Mouse (Mus musculus) embryonic facial prominence, embryonic 11.5 days (tissue): ENCODE measurements at regions not wholly inside any gene's neighbourhood (a gene's known extent, or its start where the extent isn't known, plus 50 kb on each side); places are given as distances from the start of the nearest gene placed in this dataset. TPM values are rescaled to one million over a fixed set of nuclear protein-coding genes. Genes with fewer than 3 reads are reported as not detected.
A peak's percentile ranks its signal among the peaks of the same experiment; 100 is the strongest.

Experiments
- ATAC-seq: fragments of 200-750 bp; cut with Nextera tagmentation; replicated peaks from 2 replicates; pipeline ENCODE4 v1.8.0; 2017; ENCODE audit warnings: low read depth; ENCODE audit not compliant: insufficient number of reproducible peaks, low FRiP score, low TSS enrichment
- DNase-seq: peaks from one replicate; pipeline ENCODE4 v3.0.0-alpha.2; 2015; ENCODE audit warnings: low spot score
- H3K27ac ChIP-seq: fragments of 300-500 bp; sonication (generic); replicated peaks from 2 replicates; pipeline ENCODE4 v1.5.1; 2014; ENCODE audit warnings: mild to moderate bottlenecking, low read depth, low read length, control low read depth
- H3K27me3 ChIP-seq: fragments of 300-500 bp; sonication (generic); 2 replicates; pipeline ENCODE4 v1.6.1; 2014; ENCODE audit warnings: mild to moderate bottlenecking, low read length, moderate library complexity, mixed read lengths; ENCODE audit not compliant: control insufficient read depth, insufficient read depth
- H3K36me3 ChIP-seq: fragments of 300-500 bp; sonication (generic); replicated peaks from 2 replicates; pipeline ENCODE4 v1.6.1; 2014; ENCODE audit warnings: low read depth, mild to moderate bottlenecking, low read length, moderate library complexity, mixed read lengths; ENCODE audit not compliant: control insufficient read depth, insufficient read depth
- H3K4me1 ChIP-seq: fragments of 300-500 bp; sonication (generic); 2 replicates; pipeline ENCODE4 v1.6.1; 2014; ENCODE audit warnings: low read length, mixed read lengths; ENCODE audit not compliant: control insufficient read depth, insufficient read depth
- H3K4me2 ChIP-seq: fragments of 300-500 bp; sonication (generic); 2 replicates; pipeline ENCODE4 v1.6.1; 2014; ENCODE audit warnings: low read depth, mild to moderate bottlenecking, control low read depth, low read length, moderate library complexity
- H3K4me3 ChIP-seq: fragments of 300-500 bp; sonication (generic); 2 replicates; pipeline ENCODE4 v1.5.1; 2014; ENCODE audit warnings: low read depth, low read length, control low read depth
- H3K9ac ChIP-seq: fragments of 300-500 bp; sonication (generic); replicated peaks from 2 replicates; pipeline ENCODE4 v1.6.1; 2014; ENCODE audit warnings: mild to moderate bottlenecking, control low read depth, low read length
- H3K9me3 ChIP-seq: fragments of 300-500 bp; sonication (generic); replicated peaks from 2 replicates; pipeline ENCODE4 v1.6.1; 2016; ENCODE audit warnings: mild to moderate bottlenecking, low read length, inconsistent platforms, mixed read lengths; ENCODE audit not compliant: control insufficient read depth
- WGBS: fragments of 180-500 bp; shearing (Covaris S2); extraction: QIAGEN DNeasy Blood & Tissue Kit; methylation state at CpG from one replicate; pipeline ENCODE4 v1.1.7; 2014; 5-methylcytosine and 5-hydroxymethylcytosine counted together
- microRNA-seq: library from miRNA; unstranded; fragments of <30 nt; microRNA quantifications from one replicate; pipeline ENCODE4, GENCODE M21; 2016; ENCODE audit warnings: borderline number of aligned reads

DNA sequence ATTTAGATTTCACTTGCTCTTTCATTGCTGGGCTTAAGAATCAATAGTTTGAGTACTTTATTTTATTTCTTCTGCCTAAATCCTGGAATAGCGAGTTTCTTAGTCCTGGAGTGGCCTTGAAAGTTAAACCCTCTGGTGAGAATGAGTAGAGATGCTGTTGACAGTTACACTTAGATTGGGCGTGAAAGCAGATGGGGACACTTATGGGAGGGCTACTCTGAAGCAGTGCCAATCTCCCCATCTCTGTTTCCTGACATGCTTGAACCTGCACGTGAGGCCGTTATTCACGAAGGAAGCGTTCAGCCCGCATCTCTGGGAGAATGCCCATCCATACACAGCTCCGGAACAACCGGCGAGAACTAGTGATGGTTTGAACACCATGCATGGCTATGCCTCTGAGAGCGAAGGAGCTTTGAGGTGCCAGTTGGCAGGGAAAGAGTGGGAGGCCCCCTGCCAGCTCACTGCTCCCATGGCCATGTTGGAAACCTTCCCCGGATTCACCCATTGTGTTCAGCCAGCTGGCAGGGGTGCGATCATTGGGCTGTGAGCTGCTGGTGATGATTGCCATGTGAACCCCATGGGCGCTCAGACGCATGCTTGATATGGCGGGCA is 792.2 kb upstream of the Got2 start:
- Histone ChIP-seq H3K4me2 (no peak overlapping the region), H3K9ac (no peak overlapping the region), H3K4me1 (no peaks in the 10 kb centered on the region), H3K4me3 (no peak overlapping the region), H3K27ac (no peak overlapping the region), H3K27me3 (no peaks in the 10 kb centered on the region), H3K36me3 (no peaks in the 10 kb centered on the region), H3K9me3 (no peaks in the 10 kb centered on the region)
- no peak for ATAC-seq
- DNase-seq = no peak
- WGBS = 91% methylated on average over 16 of the region's 16 CpGs

DNA sequence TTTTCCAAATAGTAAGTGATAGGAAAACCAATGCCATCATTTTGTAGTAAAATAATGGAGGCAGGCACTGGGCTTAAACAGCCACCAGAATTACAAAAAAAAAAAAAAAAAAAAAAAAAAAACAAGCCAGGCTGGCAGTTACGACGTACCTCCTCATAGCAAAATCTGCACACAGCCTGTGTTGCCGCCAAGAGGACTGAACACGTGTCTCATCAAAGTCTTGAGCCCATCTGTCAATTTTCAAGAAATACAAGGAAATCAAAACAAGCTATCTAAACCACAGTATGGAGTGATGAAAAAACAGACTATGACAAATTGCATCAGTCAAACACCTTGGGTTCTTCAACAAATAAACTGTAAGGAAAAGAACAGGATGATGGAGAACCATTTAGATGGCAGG is 791.2 kb upstream of the Got2 start:
- no peak for DNase-seq
- Histone ChIP-seq H3K4me3 (no peak overlapping the region), H3K9ac (no peak overlapping the region), H3K27me3 (no peaks in the 10 kb centered on the region), H3K27ac (no peak overlapping the region), H3K36me3 (no peaks in the 10 kb centered on the region), H3K4me1 (no peaks in the 10 kb centered on the region), H3K9me3 (no peaks in the 10 kb centered on the region), H3K4me2 (no peak overlapping the region)
- WGBS = 66% methylated on average over 4 of the region's 4 CpGs
- no peak for ATAC-seq

DNA sequence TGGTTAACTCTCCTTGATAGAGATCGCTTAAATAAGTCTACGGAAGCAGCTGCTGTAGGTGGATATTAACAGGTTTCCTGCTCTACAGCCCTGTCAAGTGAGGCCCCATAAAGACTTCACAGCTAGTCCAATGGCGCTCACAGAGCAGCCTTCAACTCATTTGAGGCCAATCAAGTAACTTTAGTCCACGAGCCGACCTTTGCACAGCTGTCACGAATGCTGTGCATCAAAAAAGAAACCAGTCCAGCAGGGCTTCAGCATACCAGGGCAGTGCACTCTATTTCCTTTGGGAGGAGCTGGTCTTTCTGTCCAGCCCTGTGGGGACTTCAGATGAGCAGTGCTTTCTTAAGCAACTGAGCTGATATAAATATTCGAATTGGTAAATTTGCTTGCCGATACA is 786.4 kb upstream of the Got2 start:
- peak; percentile 24 for DNase-seq

DNA sequence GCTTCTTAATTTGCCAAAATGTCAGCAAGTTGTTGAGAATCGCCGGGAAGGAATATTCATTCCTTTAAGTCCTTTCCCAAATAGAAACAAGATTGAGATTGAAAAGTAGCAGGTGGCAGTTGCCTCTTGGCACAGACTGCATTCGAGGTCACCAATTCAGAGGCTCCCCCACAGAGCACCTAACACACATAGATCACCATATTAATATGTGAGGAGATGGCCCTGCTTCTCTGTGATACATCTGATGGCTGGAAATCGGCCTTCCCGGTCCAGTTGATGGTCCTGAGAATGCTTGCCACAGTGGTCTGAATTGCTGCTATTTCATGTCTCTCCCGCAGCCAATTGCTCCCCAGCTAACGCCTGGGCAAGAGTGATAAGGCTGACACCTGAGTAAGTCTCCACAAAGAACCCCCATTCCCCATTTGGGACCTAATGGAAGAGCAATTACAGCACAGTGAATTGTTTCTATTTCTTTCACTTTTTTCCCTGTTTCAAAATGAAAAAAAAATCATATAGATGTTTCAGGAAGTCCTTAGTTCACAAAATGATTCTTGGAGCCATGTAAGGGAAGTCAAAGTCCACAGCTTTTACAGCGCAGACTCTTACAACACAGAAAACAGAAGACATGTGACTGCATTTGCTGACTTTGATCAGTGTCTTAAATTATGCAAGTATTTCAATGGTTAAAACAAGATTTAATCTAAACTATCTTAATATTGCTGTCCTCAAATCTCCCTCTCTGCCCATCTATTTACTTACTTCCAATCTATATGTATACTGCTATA is 768.3 kb upstream of the Got2 start:
- Histone ChIP-seq H3K27ac (no peak overlapping the region), H3K36me3 (no peaks in the 10 kb centered on the region), H3K9ac (no peak overlapping the region), H3K4me3 (no peak overlapping the region), H3K4me2 (no peak overlapping the region), H3K4me1 (no peaks in the 10 kb centered on the region), H3K9me3 (no peaks in the 10 kb centered on the region), H3K27me3 (no peaks in the 10 kb centered on the region)
- WGBS = 85% methylated on average over 8 of the region's 8 CpGs
- no peak for DNase-seq
- no peak for ATAC-seq

More for the DNA sequence above, 786.4 kb upstream of the Got2 start:
- no peak; the same call in 1 of the 2 replicates for ATAC-seq
- Histone ChIP-seq H3K4me2 (no peak overlapping the region), H3K9me3 (no peaks in the 10 kb centered on the region), H3K9ac (no peak overlapping the region), H3K4me1 (no peaks in the 10 kb centered on the region), H3K36me3 (no peaks in the 10 kb centered on the region), H3K4me3 (no peak overlapping the region), H3K27me3 (no peaks in the 10 kb centered on the region), H3K27ac (no peak overlapping the region)
- 42% methylated on average over 8 of the region's 8 CpGs for WGBS

DNA sequence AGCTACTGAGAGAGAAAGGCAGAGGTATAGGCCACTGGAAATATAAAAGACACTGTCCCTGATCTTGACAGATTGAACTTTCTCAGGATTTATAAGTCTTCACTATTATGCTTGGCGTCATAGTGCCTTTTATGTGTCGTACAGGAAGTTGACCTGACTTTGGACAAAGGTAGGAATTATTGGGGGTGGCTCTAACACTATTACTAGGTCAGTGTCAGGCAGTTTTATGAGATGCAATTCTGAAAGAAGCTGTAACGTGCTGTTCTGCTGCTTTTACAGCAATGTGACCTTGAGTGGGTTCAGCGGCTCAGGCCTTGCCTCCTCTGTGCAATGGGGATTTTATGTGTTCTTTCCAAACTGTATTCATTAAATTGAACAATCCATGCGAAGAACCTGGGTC is 759.4 kb upstream of the Got2 start:
- Histone ChIP-seq H3K27ac (no peak overlapping the region), H3K9me3 (no peaks in the 10 kb centered on the region), H3K4me1 (no peaks in the 10 kb centered on the region), H3K9ac (no peak overlapping the region), H3K4me3 (no peak overlapping the region), H3K36me3 (no peaks in the 10 kb centered on the region), H3K4me2 (no peak overlapping the region), H3K27me3 (no peaks in the 10 kb centered on the region)
- no peak for ATAC-seq
- DNase-seq = no peak
- 83% methylated on average over 5 of the region's 5 CpGs for WGBS

Small RNAs in the stretch of these regions (microRNA-seq; reads per million reads assigned to microRNA genes)
- not detected for gene Gm24132
